Mouse (Mus musculus): ENCODE results near the gene Tmem150c.

Gene Tmem150c

DNA sequence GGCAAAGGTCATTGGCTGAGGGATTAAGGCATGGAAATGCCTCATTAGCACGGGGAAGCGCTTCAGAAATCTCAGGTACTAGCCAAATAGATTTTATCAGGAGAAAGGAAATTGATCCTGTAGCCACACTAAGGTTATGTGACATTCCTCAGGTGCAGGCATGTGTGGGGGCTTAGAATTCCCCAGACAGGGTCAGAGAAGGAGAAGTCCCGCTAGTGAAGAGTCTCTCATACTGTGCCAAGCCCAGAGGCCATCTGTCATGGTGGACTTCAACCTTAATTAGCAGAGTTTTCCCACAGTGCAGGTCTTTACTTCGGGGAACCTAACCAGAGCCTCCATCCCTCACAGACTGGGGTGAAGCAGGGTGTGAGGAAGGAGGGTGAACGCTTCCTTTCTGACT is 62.7 kb downstream of the Tmem150c start:
- DNase-seq: no peak

DNA sequence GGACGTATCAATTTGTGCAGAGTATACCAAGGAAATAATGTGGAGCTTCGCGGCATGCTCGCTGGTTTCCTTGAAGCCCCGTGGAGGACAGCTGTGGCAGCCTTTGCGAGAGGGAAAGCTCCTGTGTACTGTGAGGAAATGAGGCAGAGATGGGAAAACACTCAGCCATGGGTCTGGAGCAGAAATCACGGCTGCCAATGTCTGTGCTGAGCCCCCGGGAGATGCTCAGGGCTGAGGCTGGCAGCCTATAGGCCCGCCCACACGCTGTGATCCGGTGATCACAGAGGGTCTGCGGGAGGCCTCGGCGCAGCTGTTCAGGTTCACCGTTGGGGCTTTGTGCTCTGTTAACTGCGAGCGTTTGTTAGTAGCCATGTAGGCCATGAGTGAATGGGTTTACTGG is 68.0 kb downstream of the Tmem150c start:
- DNase-seq: no peak

- DNase-seq: no peak
Measured at GRCm38 (mm10) chr5:100091263-100091594, 68.4 kb downstream of the Tmem150c start.

DNA sequence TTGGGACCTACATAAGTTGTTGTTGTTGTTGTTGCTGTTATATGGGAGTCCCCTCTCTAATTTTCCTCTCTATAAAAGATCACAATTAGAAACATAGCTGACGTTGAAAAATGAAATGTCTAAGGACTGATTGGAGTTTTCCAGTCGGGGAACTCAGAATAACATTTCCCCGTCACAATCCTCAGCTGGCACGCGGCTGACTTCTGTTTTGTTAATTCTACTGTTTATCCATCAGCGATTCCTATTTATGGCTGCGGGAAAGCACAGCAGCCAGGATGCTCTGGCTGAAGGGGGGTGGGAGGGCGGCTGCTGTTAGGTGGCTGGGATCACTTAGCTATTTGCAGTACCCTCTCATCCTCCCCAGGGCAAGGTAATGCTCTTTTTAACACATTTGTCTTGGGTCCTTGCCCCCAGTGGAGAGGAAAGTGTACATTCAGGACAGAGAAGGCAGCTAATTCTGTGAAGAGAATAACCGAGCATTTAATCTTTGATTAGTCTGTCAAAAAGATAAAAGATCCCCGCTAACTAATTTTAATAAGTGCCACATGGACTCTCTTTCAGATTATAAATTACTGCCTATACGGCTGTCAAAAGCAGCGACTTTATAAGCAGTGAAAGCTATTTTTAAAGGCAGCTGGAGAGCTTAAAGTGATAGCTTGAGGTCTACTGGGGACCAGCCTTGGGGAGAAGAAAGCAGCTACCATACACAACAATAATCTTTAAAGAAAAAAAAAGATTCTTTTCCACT is 68.9 kb downstream of the Tmem150c start:
- DNase-seq: no peak

- DNase-seq: no peak
Measured at GRCm38 (mm10) chr5:100085097-100085496, 74.5 kb downstream of the Tmem150c start.

GRCm38 (mm10) chr5:100083953-100084562 is 75.5 kb downstream of the Tmem150c start:
- DNase-seq: no peak

DNA sequence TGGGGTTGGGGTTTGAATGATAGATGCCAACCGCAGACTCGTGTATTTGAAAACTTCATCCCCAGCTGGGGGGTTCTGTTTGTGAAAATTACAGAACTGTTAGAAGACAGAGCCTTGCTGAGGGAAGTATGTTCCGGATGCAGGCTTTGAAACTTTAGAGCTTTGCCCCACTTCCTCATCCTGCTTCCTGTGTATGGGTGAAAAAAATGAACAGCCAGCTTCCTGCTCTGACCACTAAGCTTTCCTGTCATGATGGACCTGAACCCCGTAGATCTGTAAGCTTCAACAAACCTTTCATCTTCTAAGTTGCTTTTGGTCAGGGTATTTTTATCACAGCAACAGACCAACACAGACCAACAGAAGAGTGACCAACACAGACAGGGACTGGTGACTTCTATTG is 77.6 kb downstream of the Tmem150c start:
- DNase-seq: no peak

DNA sequence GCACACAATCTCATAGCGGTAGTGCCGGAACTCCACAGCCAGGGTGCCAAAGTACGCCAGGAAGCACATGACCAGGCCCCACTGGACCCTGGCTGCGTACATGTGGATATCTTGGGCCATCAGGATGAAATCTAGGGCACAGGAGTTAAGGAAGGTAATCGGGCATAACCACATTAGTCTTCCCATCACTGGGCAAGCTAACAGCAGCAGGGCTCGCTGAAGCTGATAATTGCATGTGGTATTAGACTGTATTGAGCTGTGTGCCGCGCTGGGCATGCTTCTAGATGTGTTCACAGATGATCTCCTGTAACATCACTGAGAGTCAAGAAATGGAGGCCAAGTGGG is 79.7 kb downstream of the Tmem150c start:
- DNase-seq: no peak

DNA sequence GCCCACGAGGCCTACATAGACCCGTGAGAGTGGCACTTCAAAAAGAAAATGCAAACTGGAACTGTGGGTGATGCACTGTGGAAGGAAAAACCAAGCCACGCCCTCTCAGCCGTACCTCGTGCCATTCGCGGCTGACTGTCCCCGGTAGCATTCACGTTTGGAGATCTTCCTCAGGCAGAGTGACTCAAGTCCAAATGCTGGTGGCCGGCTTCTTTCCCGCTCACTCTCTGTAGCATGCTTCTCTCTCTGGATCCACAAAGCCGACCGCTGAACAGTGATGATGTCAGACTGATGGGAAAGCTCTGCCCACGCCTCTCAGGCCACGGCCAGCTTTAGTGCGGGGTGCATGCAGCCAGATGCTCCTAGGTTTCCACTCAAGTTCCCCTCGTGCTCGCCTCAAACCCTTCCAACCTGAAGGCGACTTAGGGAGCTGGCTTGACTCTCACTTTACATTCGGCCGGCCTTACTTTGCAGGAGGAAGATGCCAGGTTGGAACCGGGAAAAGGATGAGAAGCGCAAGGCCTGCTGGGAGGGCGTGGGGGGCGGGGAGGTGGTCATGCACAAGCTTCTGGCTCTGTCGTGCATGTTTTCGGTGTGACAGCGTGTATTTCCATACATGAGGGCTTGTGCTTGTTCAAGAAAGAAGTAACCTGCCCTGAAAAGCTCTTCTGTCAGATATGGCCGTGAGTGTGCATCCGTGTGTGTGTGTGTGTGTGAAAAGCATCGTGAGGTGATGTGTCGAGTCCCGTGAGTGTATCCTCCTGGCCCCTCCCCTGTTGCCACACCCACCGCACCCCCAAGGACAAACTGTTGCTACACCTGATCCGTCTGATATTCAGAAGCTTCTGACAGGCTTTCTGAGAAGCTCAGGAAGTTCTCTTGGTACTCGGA is 80.3 kb downstream of the Tmem150c start:
- DNase-seq: no peak

DNA sequence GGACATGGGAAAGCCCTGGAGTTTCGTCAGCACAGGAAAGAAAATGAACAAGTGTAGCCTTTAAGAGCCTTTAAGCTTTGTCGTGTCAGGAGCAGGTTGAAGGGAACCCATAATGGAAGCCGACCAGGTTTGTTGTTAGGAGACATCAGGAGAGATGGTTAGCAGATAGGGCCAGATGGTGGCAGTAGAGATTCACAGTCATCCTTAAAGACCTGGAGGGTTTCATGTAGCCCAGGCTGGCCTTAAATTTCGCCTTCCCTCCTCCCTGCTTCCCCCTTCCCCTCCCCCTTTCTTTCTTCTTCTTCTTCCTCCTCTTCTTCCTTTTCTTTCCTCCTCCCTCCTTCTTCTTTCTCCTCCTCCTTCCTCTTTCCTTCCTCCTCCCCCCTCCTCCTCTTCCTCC is 85.0 kb downstream of the Tmem150c start:
- DNase-seq: no peak

DNA sequence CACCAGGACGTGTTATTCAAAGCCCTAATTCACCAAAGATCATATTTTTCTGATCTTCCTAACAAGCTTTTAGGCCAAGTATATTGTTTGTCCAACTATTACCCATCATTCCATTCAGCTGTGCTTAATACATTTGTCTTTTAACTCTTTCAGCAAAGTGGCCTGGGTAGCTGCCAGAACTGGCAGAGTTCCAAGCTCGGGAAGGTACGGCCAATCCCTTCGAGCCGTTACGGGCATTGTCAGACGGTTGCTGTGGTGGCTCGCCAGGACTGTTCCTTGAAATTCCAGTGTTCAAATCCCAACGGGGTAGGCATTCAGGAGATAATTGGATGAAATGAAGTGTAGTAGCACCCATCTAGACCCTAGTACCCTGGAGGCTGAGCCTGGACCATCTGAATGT is 87.1 kb downstream of the Tmem150c start:
- no peak for DNase-seq

GRCm38 (mm10) chr5:100071541-100071940 is 88.1 kb downstream of the Tmem150c start:
- DNase-seq: peak; percentile 53

DNA sequence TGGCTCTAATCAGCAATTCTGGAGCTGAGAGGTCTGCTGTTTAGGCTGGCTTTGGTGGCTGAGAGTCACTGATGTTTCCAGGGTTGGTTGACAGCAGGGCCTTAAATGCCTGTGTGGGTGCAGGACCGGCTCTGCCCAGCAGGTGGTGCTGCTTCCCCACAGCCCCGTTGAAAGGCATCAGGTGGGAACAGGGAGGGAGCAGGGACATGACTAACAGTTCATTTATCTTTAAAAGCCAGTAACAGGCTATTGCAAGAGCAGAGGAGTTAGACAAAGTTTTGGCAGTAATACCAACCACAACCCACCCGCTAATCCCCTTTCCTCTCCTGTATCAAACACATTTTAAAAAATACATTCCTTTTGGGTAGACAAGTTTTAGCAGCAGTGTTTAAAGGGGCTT is 89.4 kb downstream of the Tmem150c start:
- DNase-seq: peak; percentile 82

- DNase-seq: no peak
Measured at GRCm38 (mm10) chr5:100069526-100069925, 90.1 kb downstream of the Tmem150c start.

DNA sequence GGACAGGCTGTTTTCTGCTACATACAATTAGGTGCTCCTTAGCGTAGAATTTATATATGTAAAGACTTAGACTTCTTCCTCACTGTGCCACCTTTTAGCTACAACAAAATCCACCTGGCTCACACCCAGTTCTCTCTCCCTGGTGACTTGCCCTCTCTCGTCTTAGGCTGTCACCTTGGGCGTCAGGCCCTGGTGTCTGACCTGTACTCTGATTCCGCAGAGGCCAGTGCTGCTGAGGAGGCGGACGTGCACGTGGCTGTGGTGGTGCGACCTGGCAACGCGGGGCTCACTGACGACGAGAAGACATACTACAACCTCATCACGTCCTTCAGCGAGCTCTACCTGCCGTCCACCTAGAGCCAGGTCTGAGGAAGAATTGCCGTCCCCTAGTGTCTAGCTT is 92.0 kb downstream of the Tmem150c start:
- DNase-seq: no peak

GRCm38 (mm10) chr5:100060876-100061275 is 98.7 kb downstream of the Tmem150c start:
- no peak for DNase-seq

DNA sequence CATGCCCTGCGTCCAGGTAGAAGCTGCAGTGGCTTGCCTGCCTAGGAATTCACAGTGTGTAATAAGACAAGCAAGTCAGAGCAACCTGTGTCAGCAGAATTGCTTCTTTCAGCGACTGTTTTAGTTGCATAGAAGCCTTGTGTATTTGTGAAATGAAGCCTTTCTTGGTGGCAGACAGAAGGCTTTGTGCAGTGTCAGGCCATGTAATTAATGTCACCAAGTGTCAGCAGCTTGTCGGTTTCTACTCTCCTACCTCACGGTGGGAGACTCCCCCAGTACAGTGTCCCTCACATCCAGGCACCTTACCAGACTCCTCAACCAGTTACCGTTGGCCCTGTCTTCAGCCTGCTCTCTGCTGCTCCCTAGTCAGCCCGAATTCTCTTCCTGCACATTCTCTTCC is 100.3 kb downstream of the Tmem150c start:
- DNase-seq: no peak

DNA sequence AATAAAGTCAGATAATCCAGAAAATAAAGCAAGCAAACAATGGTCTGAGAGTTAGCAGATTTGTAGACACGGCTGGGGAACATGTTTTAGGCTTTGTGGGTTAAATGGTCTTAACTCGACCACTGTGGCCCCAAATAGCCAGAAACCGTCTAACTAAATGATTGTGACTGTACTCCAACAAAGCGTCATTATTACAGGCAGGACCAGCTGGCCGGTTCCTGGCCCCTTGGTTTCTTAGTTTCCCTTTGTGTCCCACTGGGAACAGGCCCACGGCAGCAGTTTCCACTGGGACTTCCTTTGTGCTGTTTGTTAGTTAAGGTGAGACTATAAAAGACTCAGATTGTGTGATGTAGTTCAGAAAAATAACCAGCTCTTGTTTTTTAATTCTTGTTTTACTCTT is 100.9 kb downstream of the Tmem150c start:
- DNase-seq: no peak

DNA sequence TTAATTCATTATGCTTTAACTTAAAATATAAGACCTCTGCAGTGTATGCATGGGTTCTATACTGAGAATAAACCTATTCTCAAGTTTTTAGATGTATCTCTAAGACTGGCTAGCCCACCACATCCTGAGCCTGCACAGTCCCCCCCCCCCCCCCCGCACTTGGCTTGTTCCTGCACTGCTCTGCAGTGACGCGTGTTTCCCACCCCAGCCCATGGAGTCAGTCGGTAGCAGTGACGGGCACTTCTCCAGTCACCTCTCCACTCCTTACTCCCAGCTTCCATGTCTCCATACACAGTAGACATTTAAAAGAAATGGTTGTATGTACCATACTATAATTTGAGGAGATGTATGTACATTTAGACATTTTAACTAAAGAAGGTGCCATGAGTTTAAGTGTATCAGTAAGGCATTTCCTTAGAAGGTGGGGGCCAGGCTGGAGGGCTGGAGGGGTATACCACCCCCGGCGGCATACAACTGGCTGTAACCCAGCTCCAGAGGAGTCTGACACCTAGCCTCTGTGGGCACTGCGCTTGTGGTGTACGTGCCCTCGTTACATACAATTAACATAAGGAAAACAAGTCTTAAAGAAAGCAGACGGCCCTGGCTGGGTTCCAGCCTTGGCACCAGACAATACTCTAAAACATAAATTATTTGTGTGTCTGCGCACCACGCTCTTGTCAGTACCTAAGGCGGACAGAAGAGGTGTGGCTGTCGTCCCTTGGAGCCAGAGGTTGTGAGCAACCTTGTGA is 102.0 kb downstream of the Tmem150c start:
- peak; percentile 45 for DNase-seq

- DNase-seq: no peak
Measured at GRCm38 (mm10) chr5:100055866-100056369, 103.7 kb downstream of the Tmem150c start.

DNA sequence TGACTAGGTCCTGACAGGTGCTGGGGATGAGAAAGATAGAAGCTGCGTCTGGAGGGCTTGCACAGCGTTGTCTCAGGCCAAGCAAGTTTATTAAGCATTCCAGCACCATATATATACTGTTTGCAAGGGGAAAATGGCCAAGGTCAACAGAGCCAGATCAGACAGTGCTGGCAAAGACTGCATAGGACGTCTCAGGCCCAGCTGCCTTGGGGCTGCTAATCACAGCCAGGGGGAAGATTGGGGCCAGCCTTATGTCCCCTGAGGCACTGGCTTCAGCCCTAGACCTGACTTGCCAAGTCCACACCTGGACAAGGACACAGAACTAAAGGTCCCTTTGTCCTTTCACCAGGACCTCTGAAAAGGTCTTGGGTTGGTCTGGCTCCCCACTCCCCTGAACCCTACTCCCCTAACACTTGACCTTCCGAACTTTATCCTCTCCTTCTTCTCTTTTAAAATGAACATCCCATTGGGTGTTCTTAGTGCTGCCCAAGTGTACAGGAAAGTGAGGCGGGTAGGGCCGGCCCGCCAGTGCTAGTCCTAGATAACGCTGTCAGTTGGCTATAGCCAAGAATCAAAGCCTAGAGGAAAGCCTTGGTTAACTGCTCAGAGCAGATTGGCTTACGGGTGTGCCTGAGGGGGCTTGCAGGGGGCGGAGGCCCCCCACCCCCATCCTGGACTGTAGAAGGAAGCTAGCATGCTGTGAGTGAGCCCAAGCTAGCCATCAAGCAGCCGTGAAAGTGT is 104.6 kb downstream of the Tmem150c start:
- no peak for DNase-seq

- no peak for DNase-seq
Measured at GRCm38 (mm10) chr5:100052728-100053127, 106.9 kb downstream of the Tmem150c start.
